In genomic region chr5:43037592-43037991, GRCm38 (mm10) we compare ENCODE assay signal across 11 mouse cellular contexts.
DNase-seq lines count a peak whose midpoint lies in the region; ATAC-seq and TF ChIP-seq lines count a peak whose summit lies in the region.
"Had no signal": no experiment of that assay in that cellular context is flagged by ENCODE, and none has a peak within 500 bp of the region (broad histone marks: within the 10 kb centered on the region; RNA-seq: fewer than 3 reads in every experiment).

No protein-coding gene starts in this region.

- H3K4me1 ChIP-seq in liver, embryonic 16.5 days (ENCODE audit: control insufficient read depth, low read depth, low read length) = no peaks in the 10 kb centered on the region
- H3K4me1 ChIP-seq in forebrain, embryonic 11.5 days (replicated peaks; ENCODE audit: control insufficient read depth, insufficient read depth, low read length) = no peaks in the 10 kb centered on the region
- H3K4me1 ChIP-seq in intestine, postnatal 0 days (replicated peaks; ENCODE audit: control insufficient read depth, insufficient read depth, low read length) = no peaks in the 10 kb centered on the region
- H3K4me1 ChIP-seq: forebrain, embryonic 13.5 days; neural tube, embryonic 15.5 days had no signal

- H3K4me2 ChIP-seq in liver, embryonic 16.5 days (ENCODE audit: low read depth, low read length) = no peak overlapping the region
- no peak overlapping the region for H3K4me2 ChIP-seq in forebrain, embryonic 11.5 days (ENCODE audit: low read depth, low read length, severe bottlenecking)
- H3K4me2 ChIP-seq in intestine, postnatal 0 days (replicated peaks; ENCODE audit: low read depth) = no peak overlapping the region
- H3K4me2 ChIP-seq: forebrain, embryonic 13.5 days; neural tube, embryonic 15.5 days had no signal

- TF ChIP-seq POLR2A in brain, embryonic 14.5 days (IDR thresholded peaks at IDR 0.05; ENCODE audit: borderline replicate concordance, extremely low read depth, insufficient read depth, insufficient read length, poor library complexity, severe bottlenecking) = no peak

- peak; percentile 8 for DNase-seq in right cerebral cortex, postnatal 4 days
- DNase-seq in right cerebral cortex, postnatal 14 days = no peak
- DNase-seq in brain, embryonic 14.5 days (ENCODE audit: low read depth) = peak; percentile 7
- peak; percentile 50 for DNase-seq in testis, postnatal 10 days (ENCODE audit: low spot score)
- DNase-seq in forebrain, embryonic 11.5 days (ENCODE audit: low spot score) = no peak
- DNase-seq in gastrocnemius, adult 8-10 months (ENCODE audit: low spot score in 2 of 2) = no peak
- DNase-seq: heart, postnatal 36 days had no signal

- no peaks in the 10 kb centered on the region for H3K36me3 ChIP-seq in liver, embryonic 16.5 days (ENCODE audit: control insufficient read depth, insufficient read depth)
- no peaks in the 10 kb centered on the region for H3K36me3 ChIP-seq in forebrain, embryonic 11.5 days (ENCODE audit: control insufficient read depth, insufficient read depth, low read length)
- no peaks in the 10 kb centered on the region for H3K36me3 ChIP-seq in intestine, postnatal 0 days (ENCODE audit: control insufficient read depth, insufficient read depth)
- H3K36me3 ChIP-seq: neural tube, embryonic 15.5 days had no signal

- H3K4me3 ChIP-seq in liver, embryonic 16.5 days (ENCODE audit: low read depth, low read length) = no peak overlapping the region
- H3K4me3 ChIP-seq in forebrain, embryonic 11.5 days (ENCODE audit: low read depth, low read length) = no peak overlapping the region
- no peak overlapping the region for H3K4me3 ChIP-seq in intestine, postnatal 0 days (ENCODE audit: low read depth, low read length)
- H3K4me3 ChIP-seq: forebrain, embryonic 13.5 days; neural tube, embryonic 15.5 days had no signal

- no peak overlapping the region for H3K9ac ChIP-seq in liver, embryonic 16.5 days (ENCODE audit: low read depth, low read length)
- H3K9ac ChIP-seq in forebrain, embryonic 11.5 days (ENCODE audit: low read length) = no peak overlapping the region
- H3K9ac ChIP-seq in intestine, postnatal 0 days (ENCODE audit: low read depth, low read length) = no peak overlapping the region
- H3K9ac ChIP-seq: forebrain, embryonic 13.5 days; neural tube, embryonic 15.5 days had no signal

- H3K27me3 ChIP-seq in liver, embryonic 16.5 days (ENCODE audit: control insufficient read depth, insufficient read depth, low read depth, low read length) = no peaks in the 10 kb centered on the region
- H3K27me3 ChIP-seq in forebrain, embryonic 11.5 days (ENCODE audit: control insufficient read depth, insufficient read depth, low read length) = no peaks in the 10 kb centered on the region
- no peaks in the 10 kb centered on the region for H3K27me3 ChIP-seq in intestine, postnatal 0 days (replicated peaks; ENCODE audit: control insufficient read depth, insufficient read depth, low read length)
- H3K27me3 ChIP-seq: forebrain, embryonic 13.5 days; neural tube, embryonic 15.5 days had no signal

- peak; percentile 66 for ATAC-seq in liver, embryonic 16.5 days (ENCODE audit: low read depth)
- ATAC-seq in forebrain, embryonic 11.5 days (replicated peaks; ENCODE audit: low FRiP score) = no peak
- ATAC-seq in intestine, postnatal 0 days = no peak
- ATAC-seq: forebrain, embryonic 13.5 days had no signal

- H3K9me3 ChIP-seq in liver, embryonic 16.5 days (replicated peaks; ENCODE audit: control insufficient read depth, low read length) = no peaks in the 10 kb centered on the region
- no peaks in the 10 kb centered on the region for H3K9me3 ChIP-seq in forebrain, embryonic 11.5 days (ENCODE audit: control insufficient read depth, low read length)
- H3K9me3 ChIP-seq in intestine, postnatal 0 days (ENCODE audit: control insufficient read depth) = no peaks in the 10 kb centered on the region
- H3K9me3 ChIP-seq: forebrain, embryonic 13.5 days; neural tube, embryonic 15.5 days had no signal

- no peak for TF ChIP-seq CTCF in brain, embryonic 14.5 days (IDR thresholded peaks at IDR 0.05; ENCODE audit: borderline replicate concordance, extremely low read depth, insufficient read depth, insufficient read length)
- no peak for TF ChIP-seq CTCF in intestine, postnatal 0 days (IDR thresholded peaks at IDR 0.05; ENCODE audit: low read depth)

- WGBS in liver, embryonic 16.5 days (ENCODE audit: insufficient replicate concordance) = 30% methylated on average over 3 of the region's 3 CpGs
- WGBS in forebrain, embryonic 11.5 days = 80% methylated on average over 3 of the region's 3 CpGs
- 66% methylated on average over 3 of the region's 3 CpGs for WGBS in intestine, postnatal 0 days

- no peak overlapping the region for H3K27ac ChIP-seq in liver, embryonic 16.5 days (ENCODE audit: low read length)
- H3K27ac ChIP-seq in forebrain, embryonic 11.5 days (ENCODE audit: low read depth, low read length) = no peak overlapping the region
- H3K27ac ChIP-seq in intestine, postnatal 0 days (ENCODE audit: low read depth, low read length) = no peak overlapping the region
- H3K27ac ChIP-seq: forebrain, embryonic 13.5 days; neural tube, embryonic 15.5 days had no signal

Comparison
In these comparisons a context has a peak if more than half of its experiments do, and no peak if none do; other contexts are left out.
1. DNase-seq: peak in right cerebral cortex, postnatal 4 days (single experiment), brain, embryonic 14.5 days (single experiment) and testis, postnatal 10 days (single experiment); none in right cerebral cortex, postnatal 14 days (single experiment), forebrain, embryonic 11.5 days (single experiment) and gastrocnemius, adult 8-10 months (0 of 2).